Mouse (Mus musculus): Measurements from ENCODE around the gene Gnb5. TPM values are rescaled to one million over a fixed set of nuclear protein-coding genes. Genes with fewer than 3 reads are reported as not detected.

The Gnb5 gene
- polyA plus RNA-seq (2015; fragmentation: Nextera tagmentation; extraction: Ambion mirVana), result 3.7 and 4.9 TPM in 2 replicates

DNA sequence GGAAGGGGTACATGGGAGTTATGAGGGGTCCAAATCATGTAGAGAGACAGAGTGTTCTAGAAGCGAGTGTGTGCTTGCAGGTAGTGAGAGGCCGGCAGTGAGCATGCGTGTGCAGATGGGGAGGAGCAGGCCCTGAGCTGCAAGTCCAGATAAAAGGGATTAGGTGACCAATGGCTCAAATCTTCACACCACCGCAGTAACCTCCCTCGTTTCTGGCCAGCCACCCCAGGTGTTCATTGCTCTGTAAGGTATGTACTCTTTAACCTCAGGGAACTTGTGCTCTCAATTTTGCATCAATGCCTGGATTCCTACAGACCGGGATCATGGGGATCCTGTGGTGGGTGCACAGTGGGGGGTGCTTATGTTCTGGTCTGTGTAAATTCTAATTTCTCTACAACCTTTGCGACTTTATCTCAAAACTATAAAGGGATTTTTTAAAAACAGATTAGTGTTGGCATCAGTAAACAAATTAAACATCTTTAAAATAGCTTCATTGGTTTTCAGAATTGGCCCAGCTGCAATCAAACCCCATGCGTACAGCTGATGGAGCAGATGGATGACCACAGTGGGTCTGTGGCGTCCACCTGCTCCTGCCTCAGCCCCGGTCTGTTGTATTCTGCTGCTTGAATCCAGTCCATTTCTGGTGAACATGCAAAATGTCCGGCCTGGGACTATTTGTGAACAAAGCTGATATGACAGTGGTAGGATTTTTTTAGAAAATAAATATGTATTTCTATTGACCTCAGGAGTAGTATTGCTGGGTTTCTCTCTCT, at the start of gene Gnb5:
Gene Gnb5 (plus strand): TSS at position 163 of the 773 bp plus-strand sequence.

DNA sequence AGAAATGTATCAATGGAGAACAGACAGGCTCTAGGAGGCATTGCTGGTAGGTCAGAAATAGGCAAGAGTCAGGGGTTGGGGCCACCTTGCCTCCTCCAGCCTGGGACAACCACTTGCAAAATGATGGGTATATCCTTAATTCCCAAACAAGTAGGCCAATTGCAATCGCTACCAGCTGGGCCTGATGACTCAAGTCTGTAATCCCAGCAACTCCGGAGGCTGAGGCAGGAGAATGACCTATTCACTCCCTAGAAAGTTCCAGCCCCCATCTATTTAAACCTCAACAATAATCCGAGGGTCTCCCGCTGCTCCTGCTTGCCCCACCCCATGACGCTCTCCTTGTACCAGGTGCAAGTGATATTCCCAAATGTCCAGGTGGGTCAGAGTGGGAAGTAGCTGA, 41.4 kb downstream of the Gnb5 start, which contains the start of gene Bcl2l10:
Gene Bcl2l10 (plus strand): TSS at position 301 of the 400 bp plus-strand sequence.

Other genes starting within 250 kb of the Gnb5 start
- gene Myo5a, start 235.3 kb upstream of the Gnb5 start, polyA plus RNA-seq (2015; fragmentation: Nextera tagmentation; extraction: Ambion mirVana), result 4.5 and 5.4 TPM in 2 replicates
- 0.02 and 0.08 TPM in 2 replicates for gene Myo5c, start 74.3 kb upstream of the Gnb5 start, polyA plus RNA-seq (2015; fragmentation: Nextera tagmentation; extraction: Ambion mirVana)
- gene Bcl2l10, start 41.5 kb downstream of the Gnb5 start, polyA plus RNA-seq (2015; fragmentation: Nextera tagmentation; extraction: Ambion mirVana), result not detected in 2 replicates
- 13.6 and 17.1 TPM in 2 replicates for gene Mapk6, start 103.7 kb downstream of the Gnb5 start, polyA plus RNA-seq (2015; fragmentation: Nextera tagmentation; extraction: Ambion mirVana)
- 17.2 and 17.7 TPM in 2 replicates for gene Leo1, start 135.2 kb downstream of the Gnb5 start, polyA plus RNA-seq (2015; fragmentation: Nextera tagmentation; extraction: Ambion mirVana)

Data from spleen, postnatal 0 days (tissue).